Mouse (Mus musculus): ENCODE measurements around the gene Nme8.

- no peak for TF ChIP-seq POLR2A (IDR thresholded peaks at IDR 0.05; ENCODE audit: control insufficient read depth, extremely low read depth, insufficient read depth, low read length, poor library complexity)
- TF ChIP-seq CTCF (IDR thresholded peaks at IDR 0.05; ENCODE audit: borderline replicate concordance, control insufficient read depth, extremely low read depth, insufficient read depth, low read length, poor library complexity), result no peak
Observed at GRCm38 (mm10) chr13:19698524-19699173, 1.1 kb upstream of the Nme8 start.
